Mouse (Mus musculus): ENCODE measurements at regions not wholly inside any gene's neighbourhood (a gene's known extent, or its start where the extent isn't known, plus 50 kb on each side); places are given as distances from the start of the nearest gene placed in this dataset.

GRCm38 (mm10) chr9:41806289-41806621 lies 317.8 kb downstream of the Sorl1 start:
- Histone ChIP-seq H3K36me3 (ENCODE audit: control insufficient read depth, insufficient read depth, low read length) (no peaks in the 10 kb centered on the region), H3K4me1 (ENCODE audit: control insufficient read depth, insufficient read depth, low read length) (no peaks in the 10 kb centered on the region; the same call in 1 of the 2 replicates), H3K27ac (ENCODE audit: control insufficient read depth, insufficient read depth, low read depth, low read length) (no peak overlapping the region), H3K4me3 (ENCODE audit: control insufficient read depth, low read depth, low read length) (no peak overlapping the region), H3K27me3 (ENCODE audit: control insufficient read depth, insufficient read depth, low read length) (no peaks in the 10 kb centered on the region)
- no peak for TF ChIP-seq CTCF (IDR thresholded peaks at IDR 0.05; ENCODE audit: control insufficient read depth, insufficient read depth, insufficient replicate concordance, low read depth, low read length)
- no peak for TF ChIP-seq POLR2A (IDR thresholded peaks at IDR 0.05; ENCODE audit: control insufficient read depth, low read depth, low read length)

DNA sequence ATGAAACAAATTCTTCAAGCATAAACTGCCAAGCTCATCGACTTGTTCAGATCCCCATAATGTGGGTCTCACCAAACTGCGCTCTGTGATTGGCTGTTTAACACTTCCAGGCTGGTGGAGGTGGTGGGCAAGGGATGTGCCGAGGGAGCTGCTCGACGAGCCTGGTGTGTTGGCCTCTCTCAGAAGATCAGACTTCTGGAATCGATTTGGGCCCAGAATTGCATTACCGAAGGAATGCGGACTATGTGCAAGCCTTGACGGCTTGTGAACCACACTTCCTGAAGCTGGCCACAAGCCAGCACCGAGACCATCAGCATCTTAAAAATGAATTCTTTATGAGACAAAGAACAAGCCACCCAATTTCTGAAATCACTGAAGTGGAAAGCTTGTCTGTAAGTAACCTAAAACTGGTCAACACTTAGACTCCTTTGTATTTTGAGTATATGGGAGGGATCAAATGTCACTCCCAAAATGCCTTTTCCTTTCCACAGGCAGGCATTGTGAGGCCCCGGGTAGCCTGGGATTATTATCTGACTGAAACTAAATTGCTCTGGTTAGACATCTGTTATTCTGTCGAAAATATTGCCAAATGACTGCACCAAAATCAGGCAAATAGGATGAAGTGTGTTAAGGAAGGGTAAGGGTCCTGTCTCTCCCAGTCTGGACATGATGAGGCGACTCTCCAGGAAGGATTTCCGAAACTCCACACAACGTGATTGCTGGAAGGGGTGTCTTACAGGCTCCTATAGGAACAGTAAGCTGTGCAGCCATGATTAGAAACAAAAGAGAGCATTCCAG lies 318.4 kb downstream of the Sorl1 start:
- no peaks in the 10 kb centered on the region for H3K36me3 ChIP-seq (ENCODE audit: control insufficient read depth, insufficient read depth, low read length)
- no peaks in the 10 kb centered on the region for H3K27me3 ChIP-seq (ENCODE audit: control insufficient read depth, insufficient read depth, low read length)
- TF ChIP-seq POLR2A (IDR thresholded peaks at IDR 0.05; ENCODE audit: control insufficient read depth, low read depth, low read length) (no peak), CTCF (IDR thresholded peaks at IDR 0.05; ENCODE audit: control insufficient read depth, insufficient read depth, insufficient replicate concordance, low read depth, low read length) (no peak)
- no peak overlapping the region for H3K27ac ChIP-seq (ENCODE audit: control insufficient read depth, insufficient read depth, low read depth, low read length)
- no peaks in the 10 kb centered on the region; the same call in 1 of the 2 replicates for H3K4me1 ChIP-seq (ENCODE audit: control insufficient read depth, insufficient read depth, low read length)
- H3K4me3 ChIP-seq (ENCODE audit: control insufficient read depth, low read depth, low read length) = no peak overlapping the region

GRCm38 (mm10) chr9:41804711-41805331 lies 319.3 kb downstream of the Sorl1 start:
- Histone ChIP-seq H3K4me1 (ENCODE audit: control insufficient read depth, insufficient read depth, low read length) (no peaks in the 10 kb centered on the region; the same call in 1 of the 2 replicates), H3K27me3 (ENCODE audit: control insufficient read depth, insufficient read depth, low read length) (no peaks in the 10 kb centered on the region), H3K36me3 (ENCODE audit: control insufficient read depth, insufficient read depth, low read length) (no peaks in the 10 kb centered on the region), H3K4me3 (ENCODE audit: control insufficient read depth, low read depth, low read length) (no peak overlapping the region), H3K27ac (ENCODE audit: control insufficient read depth, insufficient read depth, low read depth, low read length) (no peak overlapping the region)
- no peak for TF ChIP-seq CTCF (IDR thresholded peaks at IDR 0.05; ENCODE audit: control insufficient read depth, insufficient read depth, insufficient replicate concordance, low read depth, low read length)
- no peak for TF ChIP-seq POLR2A (IDR thresholded peaks at IDR 0.05; ENCODE audit: control insufficient read depth, low read depth, low read length)

GRCm38 (mm10) chr9:41803680-41804460 lies 320.2 kb downstream of the Sorl1 start:
- Histone ChIP-seq H3K4me3 (ENCODE audit: control insufficient read depth, low read depth, low read length) (no peak overlapping the region), H3K4me1 (ENCODE audit: control insufficient read depth, insufficient read depth, low read length) (no peaks in the 10 kb centered on the region; the same call in 1 of the 2 replicates), H3K27ac (ENCODE audit: control insufficient read depth, insufficient read depth, low read depth, low read length) (no peak overlapping the region), H3K27me3 (ENCODE audit: control insufficient read depth, insufficient read depth, low read length) (no peaks in the 10 kb centered on the region), H3K36me3 (ENCODE audit: control insufficient read depth, insufficient read depth, low read length) (no peaks in the 10 kb centered on the region)
- TF ChIP-seq CTCF (IDR thresholded peaks at IDR 0.05; ENCODE audit: control insufficient read depth, insufficient read depth, insufficient replicate concordance, low read depth, low read length) (no peak), POLR2A (IDR thresholded peaks at IDR 0.05; ENCODE audit: control insufficient read depth, low read depth, low read length) (no peak)

- no peak overlapping the region for H3K27ac ChIP-seq (ENCODE audit: control insufficient read depth, insufficient read depth, low read depth, low read length)
- no peaks in the 10 kb centered on the region for H3K27me3 ChIP-seq (ENCODE audit: control insufficient read depth, insufficient read depth, low read length)
- H3K4me1 ChIP-seq (ENCODE audit: control insufficient read depth, insufficient read depth, low read length) = no peaks in the 10 kb centered on the region; the same call in 1 of the 2 replicates
- TF ChIP-seq POLR2A (IDR thresholded peaks at IDR 0.05; ENCODE audit: control insufficient read depth, low read depth, low read length) (no peak), CTCF (IDR thresholded peaks at IDR 0.05; ENCODE audit: control insufficient read depth, insufficient read depth, insufficient replicate concordance, low read depth, low read length) (no peak)
- no peak overlapping the region for H3K4me3 ChIP-seq (ENCODE audit: control insufficient read depth, low read depth, low read length)
- no peaks in the 10 kb centered on the region for H3K36me3 ChIP-seq (ENCODE audit: control insufficient read depth, insufficient read depth, low read length)
Observed at GRCm38 (mm10) chr9:41801376-41801775, 322.7 kb downstream of the Sorl1 start.

- no peak overlapping the region for H3K27ac ChIP-seq (ENCODE audit: control insufficient read depth, insufficient read depth, low read depth, low read length)
- TF ChIP-seq CTCF (IDR thresholded peaks at IDR 0.05; ENCODE audit: control insufficient read depth, insufficient read depth, insufficient replicate concordance, low read depth, low read length) = no peak
- no peak for TF ChIP-seq POLR2A (IDR thresholded peaks at IDR 0.05; ENCODE audit: control insufficient read depth, low read depth, low read length)
Observed at GRCm38 (mm10) chr9:41792830-41793213, 331.3 kb downstream of the Sorl1 start.

More at GRCm38 (mm10) chr9:41792830-41793213, 331.3 kb downstream of the Sorl1 start:
- H3K36me3 ChIP-seq (ENCODE audit: control insufficient read depth, insufficient read depth, low read length) = no peaks in the 10 kb centered on the region
- H3K4me3 ChIP-seq (ENCODE audit: control insufficient read depth, low read depth, low read length) = no peak overlapping the region
- no peaks in the 10 kb centered on the region for H3K27me3 ChIP-seq (ENCODE audit: control insufficient read depth, insufficient read depth, low read length)
- no peaks in the 10 kb centered on the region for H3K4me1 ChIP-seq (ENCODE audit: control insufficient read depth, insufficient read depth, low read length)
